Mouse (Mus musculus) CH12.LX (cell line): ENCODE measurements at regions not wholly inside any gene's neighbourhood (a gene's known extent, or its start where the extent isn't known, plus 50 kb on each side); places are given as distances from the start of the nearest gene placed in this dataset.
A peak's percentile ranks its signal among the peaks of the same experiment; 100 is the strongest.

ENCODE experiments used
- DNase-seq: peaks from one replicate; pipeline ENCODE4 v3.0.0-alpha.2; 2013; ENCODE audit errors: extremely low read depth
- H3K27ac ChIP-seq: 2 replicates; pipeline ENCODE4 v1.5.1; 2012; ENCODE audit warnings: low read depth, mild to moderate bottlenecking, control low read depth, moderate library complexity; ENCODE audit not compliant: insufficient read depth
- H3K27me3 ChIP-seq: replicated peaks from 2 replicates; pipeline ENCODE3; 2012; ENCODE audit warnings: inconsistent platforms
- H3K36me3 ChIP-seq, 2 experiments: replicated peaks in 1 of 2; 2 replicates each; pipeline versions ENCODE3 to v1.6.1; 2012; ENCODE audit warnings: inconsistent platforms in 1 of 2, low read length in 1 of 2, mild to moderate bottlenecking in 1 of 2, mixed read lengths in 1 of 2, moderate library complexity in 1 of 2; ENCODE audit not compliant: control insufficient read depth in 1 of 2, insufficient read depth in 1 of 2
- H3K4me1 ChIP-seq, 2 experiments: 2 replicates each; pipeline ENCODE4 v1.6.1; 2012; ENCODE audit warnings: inconsistent platforms in 1 of 2, moderate library complexity in 1 of 2; ENCODE audit not compliant: insufficient read depth in 2 of 2, control insufficient read depth in 1 of 2
- H3K4me2 ChIP-seq: 2 replicates; pipeline ENCODE4 v1.6.1; 2012; ENCODE audit warnings: low read depth, mild to moderate bottlenecking, control low read depth; ENCODE audit not compliant: poor library complexity, insufficient read depth, severe bottlenecking
- H3K4me3 ChIP-seq, 3 experiments: fragments of 150-350 bp in 1 of 3; sonication (generic) in 1 of 3; replicated peaks in 1 of 3; 2 replicates each; pipeline versions ENCODE3 to v1.5.1; 2011 to 2012; ENCODE audit warnings: low read depth in 2 of 3, low read length in 2 of 3, mild to moderate bottlenecking in 2 of 3, moderate library complexity in 2 of 3, control low read depth in 1 of 3, improper control_type of control experiment in 1 of 3, inconsistent platforms in 1 of 3, mixed read lengths in 1 of 3; ENCODE audit not compliant: poor library complexity in 1 of 3
- H3K79me2 ChIP-seq: replicated peaks from 2 replicates; pipeline ENCODE4 v1.6.1; 2012; ENCODE audit warnings: mild to moderate bottlenecking, moderate library complexity; ENCODE audit not compliant: control insufficient read depth, poor library complexity, insufficient read depth, severe bottlenecking; ENCODE audit errors: extremely low read depth
- H3K9ac ChIP-seq: 2 replicates; pipeline ENCODE4 v1.6.1; 2012; ENCODE audit warnings: low read depth, mild to moderate bottlenecking, control low read depth, moderate library complexity; ENCODE audit not compliant: insufficient read depth
- H3K9me3 ChIP-seq: replicated peaks from 2 replicates; pipeline ENCODE3; 2012; ENCODE audit warnings: low read length, inconsistent platforms, mixed read lengths
- CHD2 ChIP-seq: IDR thresholded peaks from 2 replicates; pipeline ENCODE4 v1.6.1; 2011; ENCODE audit warnings: low read length, improper control_type of control experiment
- CTCF ChIP-seq, 2 experiments: IDR thresholded peaks in 1 of 2; conservative IDR thresholded peaks in 1 of 2; 2 replicates each; pipeline ENCODE4 v1.5.1; 2011 to 2012; ENCODE audit warnings: low read depth in 2 of 2, low read length in 2 of 2, improper control_type of control experiment in 1 of 2, inconsistent platforms in 1 of 2, mild to moderate bottlenecking in 1 of 2, moderate library complexity in 1 of 2
- IRF4 ChIP-seq: IDR thresholded peaks from 2 replicates; pipeline ENCODE4 v1.6.1; 2014; ENCODE audit warnings: low read depth, mild to moderate bottlenecking, inconsistent platforms, low read length, improper control_type of control experiment
- MEF2A ChIP-seq: IDR thresholded peaks from 2 replicates; pipeline ENCODE4 v1.6.1; 2014; ENCODE audit warnings: low read depth, mild to moderate bottlenecking, inconsistent platforms, low read length, improper control_type of control experiment, borderline replicate concordance
- MXI1 ChIP-seq: IDR thresholded peaks from 2 replicates; pipeline ENCODE4 v1.6.1; 2011; ENCODE audit warnings: mild to moderate bottlenecking, low read depth, low read length, improper control_type of control experiment
- MYC ChIP-seq: IDR thresholded peaks from 2 replicates; pipeline ENCODE4 v1.6.1; 2011; ENCODE audit warnings: low read depth, mild to moderate bottlenecking, improper control_type of control experiment, low read length
- NRF1 ChIP-seq: IDR thresholded peaks from 2 replicates; pipeline ENCODE4 v1.6.1; 2014; ENCODE audit warnings: low read depth, mild to moderate bottlenecking, inconsistent platforms, low read length, improper control_type of control experiment, moderate library complexity
- PAX5 ChIP-seq: IDR thresholded peaks from 2 replicates; pipeline ENCODE4 v1.6.1; 2012; ENCODE audit warnings: low read length, inconsistent platforms, mixed read lengths
- POLR2A ChIP-seq: IDR thresholded peaks from 2 replicates; pipeline ENCODE4 v1.6.1; 2011; ENCODE audit warnings: low read depth, mild to moderate bottlenecking, improper control_type of control experiment, low read length
- RAD21 ChIP-seq: IDR thresholded peaks from 2 replicates; pipeline ENCODE4 v1.6.1; 2011; ENCODE audit warnings: low read depth, mild to moderate bottlenecking, low read length, improper control_type of control experiment, moderate library complexity
- RCOR1 ChIP-seq: conservative IDR thresholded peaks from 2 replicates; pipeline ENCODE4 v1.6.1; 2012; ENCODE audit warnings: low read depth, mild to moderate bottlenecking, inconsistent platforms, low read length, improper control_type of control experiment
- SMC3 ChIP-seq: IDR thresholded peaks from 2 replicates; pipeline ENCODE4 v1.6.1; 2011; ENCODE audit warnings: low read depth, low read length, improper control_type of control experiment
- UBTF ChIP-seq: IDR thresholded peaks from 2 replicates; pipeline ENCODE4 v1.6.1; 2012; ENCODE audit warnings: low read depth, mild to moderate bottlenecking, inconsistent platforms, low read length, improper control_type of control experiment, moderate library complexity
- ZKSCAN1 ChIP-seq: IDR thresholded peaks from 2 replicates; pipeline ENCODE4 v1.6.1; 2012; ENCODE audit warnings: low read depth, inconsistent platforms, low read length, improper control_type of control experiment, borderline replicate concordance
- ZNF384 ChIP-seq: IDR thresholded peaks from 2 replicates; pipeline ENCODE4 v1.6.1; 2012; ENCODE audit warnings: low read depth, low read length, improper control_type of control experiment, inconsistent platforms
- dilution Hi-C: fragments of 300-500 bp; cut with MboI; formaldehyde crosslinking; loops from 2 replicates; pipeline ENCODE4 v1.14.3; 2020; ENCODE audit warnings: low sequenced_read_pairs; ENCODE audit not compliant: extremely low pct_unique_long_range_greater_than_20kb, extremely low pct_ligation_motif_present
- in situ Hi-C: fragments of 300-500 bp; cut with MboI; formaldehyde crosslinking; loops from 3 replicates; pipeline ENCODE4 v1.14.3; 2019; ENCODE audit warnings: low sequenced_read_pairs, low pct_ligation_motif_present, low pct_unique_long_range_greater_than_20kb, mixed read lengths

- peak; percentile 4 for DNase-seq
These were observed 464.0 kb upstream of the Cntn6 start for GRCm38 (mm10) chr6:104028439-104029091.

GRCm38 (mm10) chr6:104038853-104039252, 453.7 kb upstream of the Cntn6 start:
- Histone ChIP-seq H3K4me2 (no peak overlapping the region), H3K4me3 (no peak overlapping the region)
- dilution Hi-C loops, result no loop called here

More at GRCm38 (mm10) chr6:104028439-104029091, 464.0 kb upstream of the Cntn6 start:
- no peaks in the 10 kb centered on the region for H3K27me3 ChIP-seq
- in situ Hi-C loops (no loop called here), dilution Hi-C loops (no loop called here)
- H3K36me3 ChIP-seq, result no peaks in the 10 kb centered on the region
- peak in 1 of 2 experiments; percentile 40; a peak in 2 of 4 replicates for TF ChIP-seq CTCF (conservative IDR thresholded peaks at IDR 0.05 in 1 of 2, IDR thresholded peaks at IDR 0.05 in 1 of 2; ENCODE audit: low read depth in 2 of 2, low read length in 2 of 2)
- TF ChIP-seq ZNF384, result no peak
- TF ChIP-seq ZKSCAN1, result no peak
- no peak for TF ChIP-seq IRF4
- TF ChIP-seq CHD2, result no peak
- TF ChIP-seq SMC3, result peak; percentile 37
- TF ChIP-seq RAD21, result peak; percentile 38
- H3K27ac ChIP-seq, result no peak overlapping the region
- no peaks in the 10 kb centered on the region for H3K4me1 ChIP-seq
- no peaks in the 10 kb centered on the region for H3K79me2 ChIP-seq
- H3K4me2 ChIP-seq, result no peak overlapping the region
- no peak overlapping the region for H3K4me3 ChIP-seq
- H3K9ac ChIP-seq, result no peak overlapping the region
- H3K9me3 ChIP-seq, result peaks cover 28% of the 10 kb centered on the region

GRCm38 (mm10) chr6:104040450-104040849, 452.1 kb upstream of the Cntn6 start:
- dilution Hi-C loops, result no loop called here
- Histone ChIP-seq H3K27me3 (no peaks in the 10 kb centered on the region), H3K4me3 (no peak overlapping the region), H3K27ac (no peak overlapping the region), H3K4me1 (no peaks in the 10 kb centered on the region), H3K79me2 (no peaks in the 10 kb centered on the region)
- in situ Hi-C loops, result no loop called here
- no peak for TF ChIP-seq PAX5
- TF ChIP-seq, all 38 proteins: peak for 0
- Histone ChIP-seq H3K36me3 (no peaks in the 10 kb centered on the region), H3K9me3 (peaks cover 27% of the 10 kb centered on the region), H3K9ac (no peak overlapping the region), H3K4me2 (no peak overlapping the region)
- DNase-seq, result no peak

More at GRCm38 (mm10) chr6:104038853-104039252, 453.7 kb upstream of the Cntn6 start:
- H3K9me3 ChIP-seq, result peaks cover 22% of the 10 kb centered on the region
- H3K9ac ChIP-seq, result no peak overlapping the region
- in situ Hi-C loops, result no loop called here
- TF ChIP-seq MXI1 (no peak), MEF2A (no peak), MYC (no peak), UBTF (no peak), NRF1 (no peak), POLR2A (no peak), RCOR1 (no peak)
- H3K36me3 ChIP-seq, result no peaks in the 10 kb centered on the region
- H3K4me1 ChIP-seq, result no peaks in the 10 kb centered on the region
- H3K27ac ChIP-seq, result no peak overlapping the region
- H3K79me2 ChIP-seq, result no peaks in the 10 kb centered on the region
- no peak for DNase-seq
- H3K27me3 ChIP-seq, result no peaks in the 10 kb centered on the region
